Mouse (Mus musculus): Measurements from ENCODE around the gene Gm5148. TPM values are rescaled to one million over a fixed set of nuclear protein-coding genes. Genes with fewer than 3 reads are reported as not detected.
A peak's percentile ranks its signal among the peaks of the same experiment; 100 is the strongest.

Gm5148 gene
- 1.6 TPM in 2 replicates for polyA plus RNA-seq (2012; rRNA removed)
- polyA plus RNA-seq (2014; fragmentation: Nextera tagmentation; extraction: Ambion mirVana): 3.0 and 3.5 TPM in 2 replicates

DNA sequence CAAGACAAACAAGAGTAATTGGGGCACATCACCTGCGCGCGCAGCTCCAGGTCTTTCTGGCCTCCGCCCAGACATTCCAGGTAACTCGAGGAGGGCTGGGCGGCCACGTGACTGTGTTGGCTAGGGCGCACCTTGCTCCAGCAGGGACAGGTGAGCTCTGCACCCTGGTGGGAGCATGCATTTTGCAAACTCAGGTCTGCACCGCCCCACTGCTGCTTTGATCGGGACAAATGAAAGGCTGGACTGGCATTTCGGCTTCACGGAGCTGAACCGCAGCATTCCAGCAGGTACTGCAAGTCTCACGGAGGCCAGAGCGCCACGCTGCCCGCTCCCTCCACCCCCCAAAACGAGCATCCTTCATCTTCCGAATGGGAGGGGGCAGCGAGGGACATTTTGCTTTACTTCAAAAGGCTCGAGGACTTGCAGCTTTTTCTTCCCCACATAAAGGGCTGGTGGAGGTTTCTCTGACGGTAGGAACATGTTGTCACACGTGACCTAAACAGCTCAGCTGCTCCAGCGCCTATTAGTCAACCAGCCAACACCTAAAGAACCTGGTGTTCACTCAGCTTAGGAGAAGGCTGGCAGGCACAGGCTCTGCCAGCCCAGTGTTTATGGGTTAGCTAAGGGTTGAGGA lies at the start of gene Gm5148:
TSS of gene Gm5148 (minus strand) at position 320 of the 634 bp plus-strand sequence.
- no peak within 1 kb of the TSS for H3K27ac ChIP-seq
- peaks cover 0 to 25% of the 10 kb centered on the region in 2 experiments; a peak in 3 of 4 replicates for H3K4me1 ChIP-seq (replicated peaks; ENCODE audit: control insufficient read depth in 2 of 2, insufficient read depth in 2 of 2, low read length in 1 of 2)
- DNase-seq (ENCODE audit: low read depth in 3 of 3, low spot score in 3 of 3) (no peak), ATAC-seq (ENCODE audit: insufficient read depth) (peak; percentile 41; the same call in 1 of the 2 replicates)
- peak within 1 kb of the TSS; percentile 49 for H3K4me2 ChIP-seq (ENCODE audit: low read depth)
- peaks cover 22% of the 10 kb centered on the region for H3K27me3 ChIP-seq (ENCODE audit: control insufficient read depth, insufficient read depth, low read length)
- H3K36me3 ChIP-seq (replicated peaks; ENCODE audit: control insufficient read depth, insufficient read depth, low read depth): no peaks in the 10 kb centered on the region
- 0 out of 2 replicates have a peak, but pooled peaks have one; percentile 13 for TF ChIP-seq CTCF (IDR thresholded peaks at IDR 0.05; ENCODE audit: low read depth)
- TF ChIP-seq EP300 (IDR thresholded peaks at IDR 0.05; ENCODE audit: low read depth): no peak
- H3K9ac ChIP-seq (replicated peaks): no peak within 1 kb of the TSS
- H3K4me3 ChIP-seq (ENCODE audit: insufficient read depth in 1 of 2, low read depth in 2 of 2, low read length in 2 of 2): peak within 1 kb of the TSS; percentile 23 to 44; a peak in 3 of 4 replicates
- H3K9me3 ChIP-seq (ENCODE audit: control insufficient read depth, low read length): no peaks in the 10 kb centered on the region
- WGBS (ENCODE audit: insufficient replicate concordance): 5% methylated on average over 24 of the region's 24 CpGs

DNA sequence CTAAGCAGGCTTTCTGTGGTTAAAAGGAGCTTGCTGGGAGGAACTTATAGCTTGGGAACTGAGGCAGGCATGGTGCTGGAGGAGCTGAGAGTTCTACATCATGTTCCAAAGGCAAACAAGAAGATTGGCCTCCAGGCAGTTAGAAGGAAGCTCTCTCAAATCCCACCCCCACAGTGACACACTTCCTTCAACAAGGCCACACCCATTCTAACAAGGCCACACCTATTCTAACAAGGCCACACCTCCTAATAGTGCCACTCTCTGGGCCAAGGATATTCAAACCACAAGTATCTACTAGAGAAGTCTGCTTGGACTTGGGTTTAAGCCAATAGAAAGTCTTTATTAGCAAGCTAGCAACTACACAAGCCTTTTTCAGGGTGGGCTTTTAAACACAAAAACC lies 46.7 kb upstream of the Gm5148 start:
- TF ChIP-seq CTCF (IDR thresholded peaks at IDR 0.05; ENCODE audit: low read depth): no peak
- TF ChIP-seq EP300 (IDR thresholded peaks at IDR 0.05; ENCODE audit: low read depth): no peak
- Histone ChIP-seq H3K9me3 (ENCODE audit: control insufficient read depth, low read length) (no peaks in the 10 kb centered on the region), H3K36me3 (replicated peaks; ENCODE audit: control insufficient read depth, insufficient read depth, low read depth) (no peaks in the 10 kb centered on the region), H3K27me3 (ENCODE audit: control insufficient read depth, insufficient read depth, low read length) (no peaks in the 10 kb centered on the region), H3K4me1 (replicated peaks; ENCODE audit: control insufficient read depth in 2 of 2, insufficient read depth in 2 of 2, low read length in 1 of 2) (peaks cover 0 to 6% of the 10 kb centered on the region in 2 experiments; a peak in 2 of 4 replicates), H3K9ac (replicated peaks) (no peak overlapping the region), H3K27ac (no peak overlapping the region), H3K4me3 (ENCODE audit: insufficient read depth in 1 of 2, low read depth in 2 of 2, low read length in 2 of 2) (no peak overlapping the region), H3K4me2 (ENCODE audit: low read depth) (no peak overlapping the region)
- DNase-seq (ENCODE audit: low read depth in 3 of 3, low spot score in 3 of 3) (no peak), ATAC-seq (ENCODE audit: insufficient read depth) (no peak)

- no peak overlapping the region for H3K4me3 ChIP-seq (ENCODE audit: insufficient read depth in 1 of 2, low read depth in 2 of 2, low read length in 2 of 2)
- ATAC-seq (ENCODE audit: insufficient read depth) (peak; percentile 58; the same call in 1 of the 2 replicates), DNase-seq (ENCODE audit: low read depth in 3 of 3, low spot score in 3 of 3) (peak in 1 of 3 experiments; percentile 16)
- H3K27ac ChIP-seq: no peak overlapping the region
- H3K36me3 ChIP-seq (replicated peaks; ENCODE audit: control insufficient read depth, insufficient read depth, low read depth): no peaks in the 10 kb centered on the region
- 6% methylated on average over 5 of the region's 5 CpGs for WGBS (ENCODE audit: insufficient replicate concordance)
- H3K9ac ChIP-seq (replicated peaks): no peak overlapping the region
- H3K4me1 ChIP-seq (replicated peaks; ENCODE audit: control insufficient read depth in 2 of 2, insufficient read depth in 2 of 2, low read length in 1 of 2): peaks cover 0 to 6% of the 10 kb centered on the region in 2 experiments; a peak in 2 of 4 replicates
- H3K4me2 ChIP-seq (ENCODE audit: low read depth): no peak overlapping the region
- H3K9me3 ChIP-seq (ENCODE audit: control insufficient read depth, low read length): no peaks in the 10 kb centered on the region
- H3K27me3 ChIP-seq (ENCODE audit: control insufficient read depth, insufficient read depth, low read length): no peaks in the 10 kb centered on the region
- no peak for TF ChIP-seq EP300 (IDR thresholded peaks at IDR 0.05; ENCODE audit: low read depth)
- no peak for TF ChIP-seq CTCF (IDR thresholded peaks at IDR 0.05; ENCODE audit: low read depth)
These were observed 45.0 kb upstream of the Gm5148 start for GRCm38 (mm10) chr3:37769268-37769756.

- Histone ChIP-seq H3K4me1 (replicated peaks; ENCODE audit: control insufficient read depth in 2 of 2, insufficient read depth in 2 of 2, low read length in 1 of 2) (peaks cover under 1 to 7% of the 10 kb centered on the region in 2 experiments; a peak in 2 of 4 replicates), H3K9me3 (ENCODE audit: control insufficient read depth, low read length) (no peaks in the 10 kb centered on the region), H3K27me3 (ENCODE audit: control insufficient read depth, insufficient read depth, low read length) (no peaks in the 10 kb centered on the region), H3K36me3 (replicated peaks; ENCODE audit: control insufficient read depth, insufficient read depth, low read depth) (no peaks in the 10 kb centered on the region), H3K4me2 (ENCODE audit: low read depth) (no peak overlapping the region), H3K4me3 (ENCODE audit: insufficient read depth in 1 of 2, low read depth in 2 of 2, low read length in 2 of 2) (no peak overlapping the region), H3K9ac (replicated peaks) (no peak overlapping the region), H3K27ac (no peak overlapping the region)
- TF ChIP-seq CTCF (IDR thresholded peaks at IDR 0.05; ENCODE audit: low read depth) (no peak), EP300 (IDR thresholded peaks at IDR 0.05; ENCODE audit: low read depth) (no peak)
- ATAC-seq (ENCODE audit: insufficient read depth) (no peak), DNase-seq (ENCODE audit: low read depth in 3 of 3, low spot score in 3 of 3) (no peak)
- WGBS (ENCODE audit: insufficient replicate concordance): 67% methylated on average over 12 of the region's 12 CpGs
These were observed 43.1 kb upstream of the Gm5148 start for GRCm38 (mm10) chr3:37767147-37768015.

GRCm38 (mm10) chr3:37766628-37767027 lies 42.3 kb upstream of the Gm5148 start:
- ATAC-seq (ENCODE audit: insufficient read depth): no peak
- H3K9me3 ChIP-seq (ENCODE audit: control insufficient read depth, low read length): no peaks in the 10 kb centered on the region
- no peaks in the 10 kb centered on the region for H3K36me3 ChIP-seq (replicated peaks; ENCODE audit: control insufficient read depth, insufficient read depth, low read depth)
- H3K9ac ChIP-seq (replicated peaks): no peak overlapping the region
- 62% methylated on average over 4 of the region's 4 CpGs for WGBS (ENCODE audit: insufficient replicate concordance)
- H3K27ac ChIP-seq: no peak overlapping the region
- H3K27me3 ChIP-seq (ENCODE audit: control insufficient read depth, insufficient read depth, low read length): no peaks in the 10 kb centered on the region
- TF ChIP-seq EP300 (IDR thresholded peaks at IDR 0.05; ENCODE audit: low read depth): no peak
- TF ChIP-seq CTCF (IDR thresholded peaks at IDR 0.05; ENCODE audit: low read depth): no peak
- H3K4me1 ChIP-seq (replicated peaks; ENCODE audit: control insufficient read depth in 2 of 2, insufficient read depth in 2 of 2, low read length in 1 of 2): peaks cover 3 to 12% of the 10 kb centered on the region in 2 experiments; a peak in 3 of 4 replicates
- H3K4me2 ChIP-seq (ENCODE audit: low read depth): no peak overlapping the region
- no peak for DNase-seq (ENCODE audit: low read depth in 3 of 3, low spot score in 3 of 3)
- H3K4me3 ChIP-seq (ENCODE audit: insufficient read depth in 1 of 2, low read depth in 2 of 2, low read length in 2 of 2): no peak overlapping the region
